Mouse (Mus musculus): ENCODE measurements around the gene Rassf1. TPM values are rescaled to one million over a fixed set of nuclear protein-coding genes. Genes with fewer than 3 reads are reported as not detected.

The Rassf1 gene
- 10 to 100 TPM; 16.2 to 17.6 TPM for total RNA-seq (2021)
- long read RNA-seq, experiment 1, transcript Rassf1-201 (5 exons, 1,727 nt) = major isoform, 8 of 9 reads
- long read RNA-seq, experiment 1, partial matches to known transcripts = 0 of 9 reads
- long read RNA-seq, experiment 1, other reads (novel, unspliced or antisense) = 1 of 9 reads
- long read RNA-seq, experiment 2, transcript Rassf1-201 (5 exons, 1,727 nt) = major isoform, 11 of 14 reads
- long read RNA-seq, experiment 2, partial matches to known transcripts = 0 of 14 reads
- long read RNA-seq, experiment 2, other reads (novel, unspliced or antisense) = 1 of 14 reads

- peak within 1 kb of the TSS; percentile 56 for H3K4me3 ChIP-seq
- TF ChIP-seq CTCF (conservative IDR thresholded peaks at IDR 0.05) = no peak
- peak within 1 kb of the TSS; percentile 28; the same call in 1 of the 2 replicates for H3K27ac ChIP-seq
- no peak for DNase-seq (ENCODE audit: low spot score in 2 of 2)
Observed at GRCm38 (mm10) chr9:107551117-107551889, at the start of gene Rassf1. Gene Rassf1 (plus strand): TSS chr9:107551555.

- no peak for DNase-seq (ENCODE audit: low spot score in 2 of 2)
- no peak for TF ChIP-seq CTCF (conservative IDR thresholded peaks at IDR 0.05)
- Histone ChIP-seq H3K27ac (no peak overlapping the region), H3K4me3 (no peak overlapping the region)
Observed at GRCm38 (mm10) chr9:107502131-107502846, 49.1 kb upstream of the Rassf1 start.

DNA sequence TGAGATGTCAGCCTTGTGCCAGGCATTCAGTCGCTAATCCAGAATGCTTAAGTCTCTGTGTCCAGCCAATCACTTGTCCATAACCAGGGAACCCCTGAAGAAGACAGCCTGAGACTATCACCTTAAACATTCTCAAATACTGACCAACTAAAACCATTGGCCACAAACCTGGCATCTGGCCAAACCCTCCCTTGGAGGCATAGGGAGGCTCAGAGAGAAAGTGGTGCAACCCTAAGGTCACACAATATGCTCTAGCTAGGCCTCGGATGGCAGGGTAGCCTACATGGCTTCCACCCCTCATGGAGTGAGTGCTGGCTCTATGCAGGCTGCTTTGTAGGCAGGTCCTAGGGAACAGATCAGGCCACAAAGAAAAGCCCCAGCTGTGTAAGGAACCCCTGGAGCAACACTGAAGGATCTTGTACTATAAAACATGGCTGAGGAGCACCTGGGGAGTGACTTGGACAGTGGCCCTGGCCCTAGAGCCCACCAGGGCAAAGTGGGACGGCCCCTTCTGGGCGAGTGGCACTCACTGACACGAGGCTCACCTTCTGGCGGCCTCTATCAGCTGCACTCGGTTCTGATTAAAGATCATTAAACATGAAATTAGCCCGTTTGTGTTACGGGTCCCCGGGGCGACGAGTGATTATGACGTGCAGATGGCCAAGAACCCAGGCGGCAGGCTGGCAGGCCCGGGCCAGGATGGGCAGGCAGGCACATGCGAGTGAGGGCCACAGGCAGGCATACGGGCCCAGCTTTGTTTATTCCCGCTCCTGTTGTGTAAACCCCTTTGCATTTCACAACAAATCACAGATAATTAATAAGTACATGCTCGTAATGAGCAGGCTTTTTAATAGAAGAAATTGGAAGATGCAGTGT is 46.5 kb upstream of the Rassf1 start:
- H3K27ac ChIP-seq = no peak overlapping the region
- no peak for TF ChIP-seq CTCF (conservative IDR thresholded peaks at IDR 0.05)
- no peak for DNase-seq (ENCODE audit: low spot score in 2 of 2)
- no peak overlapping the region for H3K4me3 ChIP-seq

DNA sequence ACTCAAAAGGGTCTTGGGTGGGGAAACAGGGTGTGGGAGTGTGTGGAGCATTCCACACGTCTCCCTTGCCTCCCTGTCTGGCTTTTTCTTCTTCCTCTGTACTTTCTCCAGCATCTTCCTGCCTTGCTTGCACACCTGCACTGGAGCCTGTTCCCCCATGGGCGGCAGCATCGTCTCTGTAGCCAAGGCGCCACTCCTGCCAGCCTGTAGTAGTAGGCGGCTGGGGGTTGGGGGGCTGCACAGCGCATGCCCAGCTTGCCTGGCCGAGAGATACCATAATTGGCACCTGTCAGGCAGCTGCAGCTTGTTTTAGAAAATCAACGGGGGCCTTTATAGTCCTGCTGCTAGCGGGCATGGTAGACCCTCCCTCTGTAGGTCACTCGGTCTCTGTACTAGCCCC is 43.1 kb upstream of the Rassf1 start:
- peak; percentile 64 to 76 for DNase-seq (ENCODE audit: low spot score in 2 of 2)
- TF ChIP-seq CTCF (conservative IDR thresholded peaks at IDR 0.05) = peak; percentile 64
- peak overlapping the region; percentile 20; the same call in 1 of the 2 replicates for H3K4me3 ChIP-seq
- H3K27ac ChIP-seq = no peak overlapping the region

DNA sequence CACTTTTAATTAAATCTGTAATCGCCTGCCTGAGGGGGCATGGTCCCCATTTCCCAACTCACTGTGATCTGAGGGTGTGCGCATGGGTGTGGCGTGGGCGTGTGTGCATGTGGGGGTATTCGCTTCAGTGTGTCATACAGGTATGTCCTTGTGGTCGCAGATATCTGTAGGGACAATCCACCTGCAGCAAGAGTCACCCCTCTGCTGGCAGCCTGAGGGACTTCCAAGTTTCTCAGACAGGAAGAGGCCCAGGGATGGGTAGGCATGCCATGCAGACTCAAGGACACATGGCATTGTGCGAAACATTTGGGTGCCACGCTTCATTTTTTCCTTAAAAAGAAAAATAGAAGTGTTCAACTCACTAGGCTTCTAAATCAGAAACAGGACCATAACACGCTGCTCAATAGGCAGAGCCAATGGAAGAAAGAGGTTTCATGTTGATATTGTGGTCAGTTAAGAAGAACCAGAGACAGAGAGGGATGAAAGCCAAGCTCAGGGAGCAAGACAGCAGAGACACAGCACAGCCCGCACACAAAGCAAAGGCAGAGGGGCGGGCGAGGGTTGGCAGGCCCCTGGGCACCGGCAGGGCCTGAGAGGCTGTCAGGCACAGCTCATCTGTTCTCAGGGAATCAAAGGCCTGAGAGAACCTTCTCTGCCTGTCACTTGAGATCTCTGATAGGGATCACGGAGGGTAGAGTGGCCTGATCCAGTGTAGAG is 40.8 kb upstream of the Rassf1 start:
- TF ChIP-seq CTCF (conservative IDR thresholded peaks at IDR 0.05) = peak; percentile 40
- Histone ChIP-seq H3K27ac (no peak overlapping the region), H3K4me3 (no peak overlapping the region)
- no peak for DNase-seq (ENCODE audit: low spot score in 2 of 2)

GRCm38 (mm10) chr9:107511436-107511835 is 39.9 kb upstream of the Rassf1 start:
- Histone ChIP-seq H3K27ac (no peak overlapping the region), H3K4me3 (no peak overlapping the region)
- TF ChIP-seq CTCF (conservative IDR thresholded peaks at IDR 0.05) = no peak
- no peak for DNase-seq (ENCODE audit: low spot score in 2 of 2)

- Histone ChIP-seq H3K27ac (no peak overlapping the region), H3K4me3 (no peak overlapping the region)
- no peak for TF ChIP-seq CTCF (conservative IDR thresholded peaks at IDR 0.05)
- no peak for DNase-seq (ENCODE audit: low spot score in 2 of 2)
Observed at GRCm38 (mm10) chr9:107512326-107512725, 39.0 kb upstream of the Rassf1 start.

GRCm38 (mm10) chr9:107514303-107514955 is 36.9 kb upstream of the Rassf1 start:
- DNase-seq (ENCODE audit: low spot score in 2 of 2) = peak; percentile 80 to 90
- Histone ChIP-seq H3K4me3 (no peak overlapping the region), H3K27ac (no peak overlapping the region)
- TF ChIP-seq CTCF (conservative IDR thresholded peaks at IDR 0.05) = peak; percentile 99

- Histone ChIP-seq H3K27ac (no peak overlapping the region), H3K4me3 (no peak overlapping the region)
- no peak for DNase-seq (ENCODE audit: low spot score in 2 of 2)
- TF ChIP-seq CTCF (conservative IDR thresholded peaks at IDR 0.05) = no peak
Observed at GRCm38 (mm10) chr9:107520331-107520730, 31.0 kb upstream of the Rassf1 start.

DNA sequence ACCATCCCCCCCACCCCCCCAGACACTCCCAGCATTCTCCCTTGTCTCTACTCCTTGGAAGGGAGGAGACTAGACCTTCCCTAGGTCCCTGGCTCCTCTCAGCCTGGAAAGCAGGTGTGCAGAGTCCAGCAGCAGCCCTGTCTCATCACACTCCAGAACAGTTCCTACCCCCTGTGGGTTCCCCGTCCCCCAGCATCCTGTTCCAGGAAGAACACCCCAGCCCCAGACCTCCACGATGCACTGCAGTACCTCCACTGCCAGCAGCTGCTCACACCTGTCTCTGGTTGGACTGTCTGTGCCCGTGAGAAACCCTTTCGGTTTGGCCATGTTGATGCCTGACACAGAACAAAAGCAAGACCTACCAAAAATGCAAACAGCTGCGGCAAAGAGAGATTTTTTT is 30.2 kb upstream of the Rassf1 start:
- DNase-seq (ENCODE audit: low spot score in 2 of 2) = no peak
- no peak overlapping the region for H3K27ac ChIP-seq
- no peak overlapping the region for H3K4me3 ChIP-seq
- TF ChIP-seq CTCF (conservative IDR thresholded peaks at IDR 0.05) = no peak

DNA sequence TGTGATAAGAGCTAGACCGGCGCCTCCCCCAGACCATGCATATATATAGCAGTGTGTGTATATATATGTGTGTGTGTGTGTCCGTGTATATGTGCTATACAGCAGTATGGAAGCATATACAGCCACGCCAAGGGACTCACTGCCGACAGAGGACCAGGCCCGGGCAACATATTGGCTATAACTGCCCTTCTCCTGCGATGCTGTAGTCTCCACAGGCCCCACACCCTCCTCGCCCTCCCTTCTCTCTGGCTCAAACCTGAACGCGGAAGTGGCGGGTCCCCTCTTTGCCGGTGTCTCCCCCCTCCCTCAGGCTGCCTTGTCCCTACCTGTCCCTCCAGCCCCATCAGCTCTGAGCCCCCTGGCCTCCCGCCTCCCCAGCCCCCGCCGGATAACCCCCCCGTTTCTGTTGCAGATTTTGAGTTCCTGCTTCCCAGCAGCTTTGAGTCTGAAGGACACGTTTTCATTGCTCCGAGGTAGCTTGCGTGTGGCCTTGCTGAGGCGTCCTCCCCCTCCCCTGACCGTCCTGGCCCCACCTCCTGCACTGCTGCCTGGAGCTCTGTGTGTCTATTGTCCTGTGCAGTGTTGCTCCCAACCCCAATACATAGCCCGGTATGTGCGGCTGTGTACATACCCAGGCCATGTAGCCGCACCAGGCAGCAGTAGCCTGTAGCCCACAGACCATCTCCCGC is 29.5 kb upstream of the Rassf1 start:
- no peak for DNase-seq (ENCODE audit: low spot score in 2 of 2)
- TF ChIP-seq CTCF (conservative IDR thresholded peaks at IDR 0.05) = no peak
- H3K27ac ChIP-seq = no peak overlapping the region
- no peak overlapping the region for H3K4me3 ChIP-seq
